Mouse (Mus musculus) forelimb bud, embryonic 11.5 days (tissue): ENCODE results near the gene Olfr1090.

Experiments
- DNase-seq: peaks from one replicate; pipeline ENCODE4 v3.0.0-alpha.2; 2012; ENCODE audit warnings: low read depth, low spot score

The Olfr1090 gene

GRCm38 (mm10) chr2:86758893-86759292 is at the start of gene Olfr1090:
Gene Olfr1090 (minus strand): TSS chr2:86758993.
- no peak for DNase-seq

GRCm38 (mm10) chr2:86782179-86782578 is 23.4 kb upstream of the Olfr1090 start, which contains the start of gene Olfr1093:
Gene Olfr1093 (plus strand): TSS chr2:86782479.
- DNase-seq, result no peak

GRCm38 (mm10) chr2:86761050-86761449 is 2.3 kb upstream of the Olfr1090 start:
- DNase-seq, result no peak

- no peak for DNase-seq
These were observed 25.2 kb downstream of the Olfr1090 start, which contains the start of gene Olfr1089 for GRCm38 (mm10) chr2:86733601-86734000. Gene Olfr1089 (minus strand): TSS chr2:86733701.
